In the genomic region with DNA sequence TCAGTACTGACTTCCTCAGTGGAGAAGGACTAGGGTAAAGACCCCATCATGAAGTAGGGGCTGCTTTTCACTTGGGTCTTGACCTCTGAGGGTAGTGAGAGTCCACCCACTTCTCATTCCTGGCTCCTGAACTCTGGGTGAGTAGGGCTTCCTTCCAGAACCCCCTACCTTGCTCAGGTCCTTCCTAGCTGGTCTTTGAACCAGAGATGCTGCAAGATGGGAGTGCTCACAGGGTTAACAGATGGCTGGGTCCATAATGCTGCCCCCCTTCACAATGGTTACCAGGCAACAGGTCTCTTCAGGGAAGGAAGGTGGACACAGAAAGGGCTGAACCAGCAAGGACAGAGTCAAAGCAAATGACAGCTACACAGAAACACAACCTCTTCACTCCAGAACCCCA, we compare ENCODE assay signal across 26 mouse cellular contexts. TPM values are rescaled to one million over a fixed set of nuclear protein-coding genes. Genes with fewer than 3 reads are reported as not detected.
"Had no signal": no experiment of that assay in that cellular context is flagged by ENCODE, and none has a peak within 500 bp of the region (broad histone marks: within the 10 kb centered on the region; RNA-seq: fewer than 3 reads in every experiment).

A gene (plus strand): TSS at position 301 of the 400 bp plus-strand sequence.

- H3K9ac ChIP-seq: forebrain, postnatal 0 days; heart, embryonic 13.5 days; heart, embryonic 15.5 days; hindbrain, embryonic 13.5 days; hindbrain, embryonic 15.5 days; limb, embryonic 13.5 days; limb, embryonic 15.5 days had no signal

- ATAC-seq: forebrain, postnatal 0 days; hindbrain, postnatal 0 days; intestine, embryonic 16.5 days had no signal

- H3K27ac ChIP-seq: heart, adult 2 months; heart, embryonic 13.5 days; heart, embryonic 15.5 days; hindbrain, embryonic 13.5 days; hindbrain, embryonic 15.5 days; hindbrain, postnatal 0 days; limb, embryonic 13.5 days; limb, embryonic 15.5 days had no signal

- H3K4me2 ChIP-seq: heart, embryonic 11.5 days; heart, embryonic 13.5 days; heart, embryonic 15.5 days; hindbrain, embryonic 13.5 days; hindbrain, embryonic 15.5 days; limb, embryonic 13.5 days; limb, embryonic 15.5 days had no signal

- H3K9me3 ChIP-seq: heart, embryonic 13.5 days; heart, embryonic 15.5 days; hindbrain, embryonic 13.5 days; hindbrain, embryonic 15.5 days; limb, embryonic 13.5 days; limb, embryonic 15.5 days had no signal

- DNase-seq: forebrain, postnatal 0 days; gastrocnemius, postnatal 14 days; gastrocnemius, postnatal 36 days; heart, adult 11 months; heart, adult 2 months; heart, postnatal 14 days; heart, postnatal 36 days; kidney, adult 11 months; kidney, postnatal 10 days; kidney, postnatal 25 days; layer of hippocampus, adult 9-11 months; layer of hippocampus, postnatal 36 days; left cerebral cortex, postnatal 4 days had no signal

- H3K4me3 ChIP-seq: heart, adult 2 months; heart, embryonic 13.5 days; heart, embryonic 15.5 days; hindbrain, embryonic 13.5 days; hindbrain, embryonic 15.5 days; limb, embryonic 13.5 days; limb, embryonic 15.5 days had no signal

RNA-seq across cellular contexts. Expression of the gene that starts here (rescaled TPM):
- polyA plus RNA-seq: forebrain, postnatal 0 days; heart, embryonic 13.5 days; heart, postnatal 0 days; hindbrain, embryonic 11.5 days; hindbrain, postnatal 0 days; large intestine, adult 2 months; limb, embryonic 11.5 days; limb, embryonic 13.5 days; limb, embryonic 15.5 days had no signal
